Mouse (Mus musculus): Measurements from ENCODE around the gene Cldn17. TPM values are rescaled to one million over a fixed set of nuclear protein-coding genes. Genes with fewer than 3 reads are reported as not detected.

The Cldn17 gene
- polyA plus RNA-seq, 1 experiment = not detected

DNA sequence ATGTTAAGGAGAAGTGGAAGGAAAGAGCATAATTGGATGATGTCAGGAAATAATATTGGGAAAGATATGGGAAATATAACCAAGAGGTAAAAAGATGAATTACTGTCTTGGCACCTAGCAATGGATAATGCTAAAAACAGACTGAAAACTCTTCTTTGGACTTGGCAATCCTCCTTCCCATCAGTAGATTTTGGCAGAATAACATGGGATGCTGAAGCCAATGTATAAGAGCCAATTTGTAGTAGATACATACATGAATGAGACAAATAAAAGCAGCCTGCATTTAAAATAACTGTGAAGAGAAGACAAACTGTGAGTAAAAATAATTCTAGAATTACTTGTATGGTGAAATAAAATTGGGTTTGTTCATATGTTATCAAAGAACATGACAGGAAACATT is 18.7 kb downstream of the Cldn17 start:
- H3K9ac ChIP-seq (ENCODE audit: low read depth, poor library complexity, severe bottlenecking) = no peak overlapping the region
- H3K27me3 ChIP-seq (ENCODE audit: control insufficient read depth, insufficient read depth, low read length, poor library complexity, severe bottlenecking) = no peaks in the 10 kb centered on the region
- no peaks in the 10 kb centered on the region for H3K36me3 ChIP-seq (ENCODE audit: control insufficient read depth, insufficient read depth, low read length, poor library complexity, severe bottlenecking)
- TF ChIP-seq CTCF (IDR thresholded peaks at IDR 0.05; ENCODE audit: low read depth, low read length) (no peak), EP300 (IDR thresholded peaks at IDR 0.05; ENCODE audit: insufficient read depth, low read depth, low read length) (no peak), POLR2A (IDR thresholded peaks at IDR 0.05; ENCODE audit: insufficient read depth, low read length) (no peak)
- no peaks in the 10 kb centered on the region for H3K9me3 ChIP-seq (replicated peaks; ENCODE audit: control insufficient read depth, insufficient read depth, low read length, poor library complexity, severe bottlenecking)
- no peak overlapping the region for H3K27ac ChIP-seq (ENCODE audit: insufficient read depth, low read length)
- no peak overlapping the region for H3K4me3 ChIP-seq (ENCODE audit: low read depth, low read length)
- H3K4me1 ChIP-seq (ENCODE audit: control insufficient read depth, insufficient read depth, low read length) = no peaks in the 10 kb centered on the region

DNA sequence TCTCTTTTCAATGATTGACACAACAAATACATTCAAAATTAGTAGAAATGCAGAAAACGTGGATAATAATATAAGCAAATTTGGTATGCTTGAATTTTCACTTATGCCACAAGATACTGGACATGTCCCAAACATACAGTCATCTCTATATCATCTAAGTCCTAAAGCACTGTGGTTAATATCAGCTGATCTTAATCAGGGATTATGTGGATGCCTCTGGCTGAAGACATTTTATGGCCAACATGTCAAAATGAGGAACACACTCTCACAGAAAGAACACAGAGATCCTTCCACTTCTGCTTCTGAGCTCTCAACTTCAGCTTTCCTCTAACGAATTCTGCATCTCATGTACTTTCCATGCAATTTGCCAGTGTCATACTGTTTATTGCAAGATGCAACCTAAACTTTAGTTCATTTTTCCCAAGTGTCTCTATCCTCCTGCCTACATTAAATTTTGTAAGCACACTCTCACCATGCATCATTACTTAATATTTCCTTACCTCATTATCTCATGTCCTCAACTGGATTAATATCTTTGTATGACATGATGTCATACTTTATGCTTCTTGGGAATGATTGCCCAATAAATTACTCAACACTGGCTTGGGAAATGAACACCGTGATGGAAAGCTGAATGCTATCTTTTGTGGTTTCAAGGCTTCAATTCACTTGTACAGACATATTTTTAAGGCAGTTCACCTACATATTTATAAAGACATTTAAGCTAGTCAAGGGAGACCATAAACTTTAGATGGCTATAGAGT is 26.6 kb downstream of the Cldn17 start:
- Histone ChIP-seq H3K9ac (ENCODE audit: low read depth, poor library complexity, severe bottlenecking) (no peak overlapping the region), H3K4me3 (ENCODE audit: low read depth, low read length) (no peak overlapping the region), H3K27ac (ENCODE audit: insufficient read depth, low read length) (no peak overlapping the region), H3K9me3 (replicated peaks; ENCODE audit: control insufficient read depth, insufficient read depth, low read length, poor library complexity, severe bottlenecking) (no peaks in the 10 kb centered on the region), H3K27me3 (ENCODE audit: control insufficient read depth, insufficient read depth, low read length, poor library complexity, severe bottlenecking) (no peaks in the 10 kb centered on the region), H3K4me1 (ENCODE audit: control insufficient read depth, insufficient read depth, low read length) (no peaks in the 10 kb centered on the region), H3K36me3 (ENCODE audit: control insufficient read depth, insufficient read depth, low read length, poor library complexity, severe bottlenecking) (no peaks in the 10 kb centered on the region)
- no peak for TF ChIP-seq CTCF (IDR thresholded peaks at IDR 0.05; ENCODE audit: low read depth, low read length)
- no peak for TF ChIP-seq EP300 (IDR thresholded peaks at IDR 0.05; ENCODE audit: insufficient read depth, low read depth, low read length)
- TF ChIP-seq POLR2A (IDR thresholded peaks at IDR 0.05; ENCODE audit: insufficient read depth, low read length) = no peak

DNA sequence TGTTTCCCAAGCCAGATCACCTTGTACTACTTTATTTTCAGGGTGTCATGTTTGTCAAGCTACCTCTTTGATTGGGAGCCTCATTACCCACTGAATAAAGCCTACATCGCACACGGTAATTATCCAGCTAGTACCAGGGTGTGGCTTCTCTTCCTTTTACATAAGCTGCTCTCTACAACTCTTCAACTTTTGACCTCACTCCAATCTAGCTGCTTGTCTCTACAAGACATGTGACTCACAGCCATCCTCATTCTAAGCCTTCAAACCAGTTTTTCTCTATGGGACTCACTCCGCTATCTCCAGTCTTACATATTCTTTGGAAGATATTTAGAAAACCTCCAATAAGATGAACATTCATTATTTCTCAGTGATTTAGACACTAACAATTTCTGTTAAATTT is 43.5 kb downstream of the Cldn17 start:
- Histone ChIP-seq H3K36me3 (ENCODE audit: control insufficient read depth, insufficient read depth, low read length, poor library complexity, severe bottlenecking) (no peaks in the 10 kb centered on the region), H3K4me1 (ENCODE audit: control insufficient read depth, insufficient read depth, low read length) (no peaks in the 10 kb centered on the region), H3K9me3 (replicated peaks; ENCODE audit: control insufficient read depth, insufficient read depth, low read length, poor library complexity, severe bottlenecking) (no peaks in the 10 kb centered on the region), H3K9ac (ENCODE audit: low read depth, poor library complexity, severe bottlenecking) (no peak overlapping the region), H3K4me3 (ENCODE audit: low read depth, low read length) (no peak overlapping the region), H3K27ac (ENCODE audit: insufficient read depth, low read length) (no peak overlapping the region), H3K27me3 (ENCODE audit: control insufficient read depth, insufficient read depth, low read length, poor library complexity, severe bottlenecking) (no peaks in the 10 kb centered on the region)
- no peak for TF ChIP-seq CTCF (IDR thresholded peaks at IDR 0.05; ENCODE audit: low read depth, low read length)
- no peak for TF ChIP-seq EP300 (IDR thresholded peaks at IDR 0.05; ENCODE audit: insufficient read depth, low read depth, low read length)
- no peak for TF ChIP-seq POLR2A (IDR thresholded peaks at IDR 0.05; ENCODE audit: insufficient read depth, low read length)

Other genes with a start within 250 kb of the Cldn17 start
- not detected in 2 replicates for gene Grik1, start 216.7 kb downstream of the Cldn17 start, polyA plus RNA-seq (2011; ENCODE audit: insufficient read depth, insufficient read length, low read depth, missing spikeins)
- gene Cldn8, start 56.2 kb upstream of the Cldn17 start, polyA plus RNA-seq (2011; ENCODE audit: insufficient read depth, insufficient read length, low read depth, missing spikeins) = not detected in 2 replicates
- gene Krtap24-1, start 105.3 kb upstream of the Cldn17 start, polyA plus RNA-seq (2011; ENCODE audit: insufficient read depth, insufficient read length, low read depth, missing spikeins) = not detected in 2 replicates
- gene 2310079G19Rik, start 120.7 kb upstream of the Cldn17 start, polyA plus RNA-seq (2011; ENCODE audit: insufficient read depth, insufficient read length, low read depth, missing spikeins) = not detected in 2 replicates
- not detected in 2 replicates for gene Krtap26-1, start 140.8 kb upstream of the Cldn17 start, polyA plus RNA-seq (2011; ENCODE audit: insufficient read depth, insufficient read length, low read depth, missing spikeins)
- gene Krtap27-1, start 164.7 kb upstream of the Cldn17 start, polyA plus RNA-seq (2011; ENCODE audit: insufficient read depth, insufficient read length, low read depth, missing spikeins) = not detected in 2 replicates
- gene 2310061N02Rik, start 201.0 kb upstream of the Cldn17 start, polyA plus RNA-seq (2011; ENCODE audit: insufficient read depth, insufficient read length, low read depth, missing spikeins) = not detected in 2 replicates
- gene Krtap13-1, start 221.9 kb upstream of the Cldn17 start, polyA plus RNA-seq (2011; ENCODE audit: insufficient read depth, insufficient read length, low read depth, missing spikeins) = not detected in 2 replicates
- gene Krtap13, start 244.7 kb upstream of the Cldn17 start, polyA plus RNA-seq (2011; ENCODE audit: insufficient read depth, insufficient read length, low read depth, missing spikeins) = not detected in 2 replicates